Mouse (Mus musculus) C2C12 (cell line): Measurements from ENCODE around the gene Skil.

Experiments used
- CEBPB ChIP-seq: IDR thresholded peaks from one replicate; pipeline ENCODE4 v1.6.1; 2011; ENCODE audit warnings: low read depth, mild to moderate bottlenecking, control low read depth, moderate library complexity
- CTCF ChIP-seq: IDR thresholded peaks from one replicate; pipeline ENCODE4 v1.5.1; 2011; ENCODE audit not compliant: control insufficient read depth, insufficient read depth, insufficient read length
- MAX ChIP-seq: IDR thresholded peaks from one replicate; pipeline ENCODE4 v1.6.1; 2011; ENCODE audit warnings: mild to moderate bottlenecking, control low read depth

DNA sequence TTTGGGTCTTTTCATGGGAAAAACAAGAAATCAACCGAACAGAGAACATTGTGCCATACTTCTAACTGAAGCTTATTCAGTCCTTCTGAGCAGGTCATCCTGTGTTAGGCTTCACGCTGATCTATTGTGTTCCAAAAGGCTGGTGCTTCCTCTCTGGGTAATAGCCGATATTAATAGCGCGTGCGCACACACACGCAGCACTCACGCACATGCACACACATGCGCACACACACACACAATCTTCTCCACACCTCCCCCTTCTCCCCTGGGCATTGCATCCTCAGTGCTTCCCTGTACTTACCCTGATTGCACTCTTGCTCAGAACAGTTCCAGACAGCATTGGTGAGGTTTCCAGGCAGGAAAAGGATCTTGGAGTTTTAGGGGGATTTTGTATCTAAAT is 41.7 kb upstream of the Skil start:
- no peak for TF ChIP-seq CTCF
- no peak for TF ChIP-seq CEBPB
- TF ChIP-seq MAX, result no peak
